Mouse (Mus musculus): ENCODE measurements around the gene Mrpl35.

Gene Mrpl35

GRCm38 (mm10) chr6:71791771-71792170, 35.0 kb downstream of the Mrpl35 start:
- no peak for DNase-seq

GRCm38 (mm10) chr6:71788348-71788747, 38.4 kb downstream of the Mrpl35 start:
- no peak for DNase-seq

GRCm38 (mm10) chr6:71783165-71783564, 43.6 kb downstream of the Mrpl35 start:
- no peak for DNase-seq

GRCm38 (mm10) chr6:71780431-71780830, 46.3 kb downstream of the Mrpl35 start:
- DNase-seq: no peak

DNA sequence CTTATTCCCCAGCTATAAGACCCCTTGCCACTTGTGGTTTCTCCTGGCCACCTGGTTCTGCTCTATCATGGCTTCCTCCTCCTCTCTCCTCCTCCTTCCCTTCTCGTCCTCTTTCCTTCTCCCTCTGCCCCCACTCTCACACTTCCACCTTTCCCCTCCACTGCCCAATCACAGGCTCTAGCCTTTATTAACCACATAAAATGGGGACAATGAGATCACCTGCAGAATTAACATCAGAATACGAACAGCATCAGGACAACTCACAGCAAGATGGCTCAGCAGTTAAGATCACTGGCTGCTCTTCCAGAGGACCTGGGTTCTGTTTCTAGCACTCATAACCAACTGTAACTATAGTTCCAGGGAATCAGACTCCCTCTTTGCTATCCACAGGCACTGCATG, 46.9 kb downstream of the Mrpl35 start:
- DNase-seq: no peak

DNA sequence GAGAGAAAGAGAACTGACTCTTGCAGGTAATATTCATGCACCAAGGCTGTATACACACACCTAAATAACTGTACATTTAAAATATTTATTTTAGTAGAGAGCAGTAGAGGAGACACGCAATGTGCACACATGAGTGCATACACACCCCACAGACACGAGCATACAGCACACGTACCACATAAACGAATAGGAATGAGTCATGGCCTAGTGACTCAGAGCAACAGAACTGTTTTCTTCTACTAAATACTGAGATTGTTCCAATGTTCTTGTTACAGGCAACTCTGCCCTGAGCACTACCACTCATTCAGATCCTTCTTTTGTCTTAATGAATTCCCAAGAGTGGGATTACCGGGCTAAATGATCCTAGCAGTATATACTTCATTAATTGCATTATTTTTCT, 48.8 kb downstream of the Mrpl35 start:
- DNase-seq: no peak

DNA sequence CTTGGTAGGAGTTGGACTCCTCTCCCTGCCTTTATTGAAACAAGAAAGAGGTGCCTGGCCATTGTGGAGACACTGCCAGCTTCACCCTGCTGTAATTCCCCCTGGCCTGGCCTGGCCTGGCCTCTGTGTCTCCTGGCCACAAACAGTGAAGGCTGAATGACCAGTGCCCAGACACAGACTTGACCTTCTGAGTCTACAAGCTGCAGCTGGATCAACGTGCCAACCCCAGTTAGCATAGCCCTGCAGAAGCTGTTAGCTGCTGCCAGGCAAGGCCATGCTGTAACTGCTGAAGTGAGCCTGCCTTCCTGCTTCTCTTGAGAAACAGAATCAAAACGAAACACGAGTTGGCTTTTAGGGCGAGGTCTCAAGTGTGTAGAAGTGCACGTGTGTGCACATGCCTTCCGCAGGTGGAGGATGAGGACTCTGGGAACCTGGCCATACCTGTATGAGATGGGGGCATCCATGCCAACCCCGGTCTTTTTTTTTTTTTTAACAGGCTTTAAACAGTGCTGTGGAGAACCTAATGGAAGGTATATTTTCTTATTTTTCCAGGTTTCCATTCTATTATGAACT, 54.0 kb downstream of the Mrpl35 start:
- no peak for DNase-seq

- peak; percentile 22 for DNase-seq
These were observed 54.6 kb downstream of the Mrpl35 start for GRCm38 (mm10) chr6:71772156-71772555.

DNA sequence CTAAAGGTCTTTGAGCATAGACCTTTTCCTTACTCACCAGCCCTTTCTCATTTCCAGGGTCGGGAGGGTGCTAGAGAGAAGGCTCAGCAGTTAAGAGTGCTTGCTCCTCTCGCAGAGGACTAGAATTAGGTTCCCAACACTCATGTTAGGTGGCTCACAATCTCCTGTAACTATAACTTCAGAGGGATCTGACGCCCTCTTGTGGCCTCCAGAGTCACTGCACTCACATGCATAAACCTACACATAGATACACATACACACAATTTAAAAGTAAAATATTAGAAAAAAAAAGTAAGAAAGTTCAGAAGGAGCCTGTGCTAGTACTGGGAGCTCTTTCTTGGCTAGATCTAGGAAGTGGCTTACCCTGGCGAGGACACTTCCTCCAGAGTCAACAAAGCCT, 55.5 kb downstream of the Mrpl35 start:
- DNase-seq: no peak

GRCm38 (mm10) chr6:71770856-71771255, 55.9 kb downstream of the Mrpl35 start:
- no peak for DNase-seq

GRCm38 (mm10) chr6:71769901-71770690, 56.7 kb downstream of the Mrpl35 start:
- DNase-seq: no peak

DNA sequence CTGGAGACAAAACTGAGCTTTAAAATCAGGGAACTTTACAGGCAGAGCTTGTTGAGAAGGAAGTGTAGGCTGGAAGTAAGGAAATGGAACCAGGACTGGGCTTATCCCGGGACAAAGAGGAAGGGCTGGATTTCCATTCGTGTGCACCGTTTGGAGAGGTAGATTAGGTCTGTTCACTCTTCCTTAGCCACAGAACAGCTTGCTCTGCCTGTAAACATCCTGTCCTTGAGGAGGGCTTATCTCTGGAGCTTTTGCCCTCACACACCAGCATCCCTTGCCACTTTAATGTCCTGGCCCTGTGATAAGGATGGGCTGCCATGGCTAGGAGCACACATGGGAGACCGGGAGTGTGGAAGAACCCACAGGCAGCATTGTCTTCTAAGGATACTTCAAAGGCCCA, 59.0 kb downstream of the Mrpl35 start:
- no peak for DNase-seq

Measured in right cerebral cortex, postnatal 4 days (tissue).